Mouse (Mus musculus) spleen, postnatal 10 days (tissue): ENCODE measurements around the gene Mc1r.
"Not testable (repeated sequence)": the region's sequence is repeated elsewhere in the genome, so short reads cannot be mapped to it uniquely, and the experiment has no call there.

ENCODE experiments used
- DNase-seq, 2 experiments: peaks; one replicate each; pipeline ENCODE4 v3.0.0; 2021 to 2022; ENCODE audit warnings: low spot score in 2 of 2

The Mc1r gene

DNA sequence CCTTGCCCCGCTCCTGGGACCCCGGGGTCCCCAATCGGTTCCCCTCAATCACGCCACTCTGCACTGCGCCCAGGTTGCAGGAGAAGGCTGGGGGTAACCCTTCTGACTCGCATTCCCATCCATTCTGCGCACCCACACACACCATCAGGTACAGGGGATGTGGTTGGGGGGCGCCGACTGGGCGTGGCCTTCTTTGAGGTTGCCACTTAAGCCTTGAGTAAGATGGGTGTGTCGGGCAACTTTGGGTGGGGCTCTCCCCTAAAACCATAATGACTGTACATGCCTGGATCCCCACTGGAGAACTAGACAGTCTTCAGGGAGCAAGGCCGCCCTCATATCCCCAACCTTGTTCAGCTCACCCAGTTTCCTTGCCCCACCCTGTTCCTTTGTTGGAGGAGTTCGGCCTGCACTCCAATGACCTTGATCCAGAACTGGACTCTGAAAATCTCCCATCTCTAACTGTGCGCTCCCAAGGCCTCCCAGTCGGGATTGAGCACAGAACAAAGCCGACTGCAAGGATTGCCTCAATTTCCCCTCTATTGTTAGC, 4.9 kb downstream of the Mc1r start:
- DNase-seq, result no peak

DNA sequence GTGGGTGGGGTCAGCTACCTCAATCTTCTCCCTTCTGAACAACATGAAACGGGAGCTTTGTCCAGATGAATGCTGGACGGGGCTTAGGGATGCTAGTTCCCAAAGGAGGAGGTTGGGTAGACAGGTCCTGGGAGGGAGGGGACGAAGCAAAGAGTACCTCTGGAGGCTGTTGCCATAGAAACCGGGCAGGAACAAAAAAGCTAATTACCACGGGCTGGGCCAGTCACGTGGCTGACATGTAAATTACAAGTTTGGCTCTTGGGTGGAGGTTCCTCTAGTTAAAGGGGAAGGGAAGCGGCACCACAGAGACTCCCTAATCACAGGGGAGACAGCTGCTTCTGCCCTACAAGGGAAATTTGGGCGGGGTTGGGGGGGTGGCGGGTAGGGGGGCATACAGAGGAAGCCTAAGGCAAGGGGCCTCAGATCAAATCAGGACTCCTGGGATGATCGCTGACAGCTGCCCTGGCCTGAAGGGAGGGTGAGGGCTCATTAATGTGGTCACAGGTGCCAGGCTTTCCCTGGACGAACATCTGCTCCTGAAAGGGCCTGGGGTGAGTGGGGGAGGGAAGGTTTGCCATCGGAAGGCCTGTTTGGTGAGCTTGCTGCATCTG, 5.8 kb downstream of the Mc1r start:
- no peak for DNase-seq

DNA sequence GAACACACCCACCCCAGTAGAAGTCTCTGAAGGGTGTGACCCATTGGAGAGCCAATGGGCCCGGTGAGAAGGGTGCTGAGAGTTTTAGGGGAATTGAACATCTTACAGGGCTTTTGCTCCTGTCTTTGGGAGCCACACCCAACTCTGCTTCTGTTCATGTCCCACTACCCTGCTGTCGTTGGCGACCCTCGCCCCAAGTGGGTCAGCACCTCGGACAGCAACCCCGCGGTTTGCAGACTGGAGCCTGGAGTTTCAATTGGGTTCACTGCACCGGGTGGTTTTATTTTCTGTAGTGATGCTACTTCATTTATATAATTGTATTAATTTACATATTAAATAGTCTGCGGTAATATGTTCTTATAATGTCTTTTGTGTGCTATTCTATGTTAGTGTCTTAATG, 7.3 kb downstream of the Mc1r start:
- DNase-seq, result no peak

DNA sequence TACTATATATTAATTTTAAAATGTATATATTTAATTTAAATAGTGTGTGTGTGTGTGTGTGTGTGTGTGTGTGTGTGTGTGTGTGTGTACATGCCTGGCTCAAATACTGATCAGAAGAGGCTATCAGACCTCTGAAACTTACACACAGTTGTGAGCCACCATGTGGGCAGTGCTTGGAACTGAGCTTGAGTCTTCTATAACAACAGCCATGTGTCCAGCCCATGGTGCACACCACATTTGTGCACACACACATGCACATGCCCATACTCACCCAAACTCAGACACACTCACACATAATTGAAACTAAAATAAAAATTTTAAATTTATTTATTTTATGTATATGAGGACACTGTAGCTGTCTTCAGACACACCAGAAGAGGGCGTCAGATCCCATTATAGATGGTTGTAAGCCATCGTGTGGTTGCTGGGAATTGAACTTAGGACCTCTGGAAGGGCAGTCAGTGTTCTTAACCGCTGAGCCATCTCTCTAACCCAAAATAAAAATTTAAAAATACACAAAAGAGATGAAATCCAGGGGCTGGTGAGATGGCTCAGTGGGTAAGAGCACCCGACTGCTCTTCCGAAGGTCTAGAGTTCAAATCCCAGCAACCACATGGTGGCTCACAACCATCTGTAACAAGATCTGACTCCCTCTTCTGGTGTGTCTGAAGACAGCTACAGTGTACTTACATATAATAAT, 8.2 kb downstream of the Mc1r start:
- DNase-seq, result not testable (repeated sequence)

DNA sequence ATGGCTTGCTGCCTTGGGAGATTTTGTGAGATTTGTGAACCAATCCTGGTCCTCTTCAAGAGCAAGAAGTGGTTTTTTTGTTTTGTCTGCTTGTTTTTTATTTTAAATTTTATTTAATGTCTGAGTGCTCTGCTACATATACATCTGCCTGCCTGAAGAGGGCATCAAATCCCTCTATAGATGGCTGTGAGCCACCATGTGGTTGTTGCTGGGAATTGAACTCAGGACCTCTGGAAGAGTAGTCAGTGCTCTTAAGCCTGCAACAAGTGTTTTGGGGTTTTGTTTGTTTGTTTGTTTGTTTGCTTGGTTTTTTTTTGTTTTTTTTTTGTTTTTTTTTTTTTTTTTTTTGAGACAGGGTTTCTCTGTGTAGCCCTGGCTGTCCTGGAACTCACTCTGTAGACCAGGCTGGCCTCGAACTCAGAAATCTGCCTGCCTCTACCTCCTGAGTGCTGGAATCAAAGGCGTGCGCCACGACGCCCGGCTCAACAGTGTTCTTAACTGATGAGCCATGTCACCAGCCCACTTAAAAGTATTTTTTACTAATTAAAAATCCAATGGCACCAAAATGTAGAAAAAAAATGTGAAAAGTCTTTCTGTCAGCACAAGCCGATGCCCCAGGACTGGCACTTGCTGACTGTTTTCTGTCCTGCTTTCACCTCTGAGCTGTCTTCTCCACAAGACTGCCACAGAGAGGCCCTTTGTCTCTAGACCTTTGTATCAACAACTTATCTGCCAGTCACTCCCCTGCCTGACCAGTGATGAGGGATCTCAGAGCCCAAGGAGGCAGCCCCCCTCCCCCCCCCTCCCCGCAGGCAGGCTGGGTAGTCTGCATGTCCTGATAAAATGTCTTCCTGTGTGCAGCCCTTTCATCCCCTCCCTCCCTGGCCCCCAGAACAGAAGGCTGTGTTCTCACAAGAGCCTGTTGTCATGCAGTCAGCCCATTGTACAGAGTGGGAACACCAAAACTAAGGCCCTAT, 9.3 kb downstream of the Mc1r start:
- no peak for DNase-seq

DNA sequence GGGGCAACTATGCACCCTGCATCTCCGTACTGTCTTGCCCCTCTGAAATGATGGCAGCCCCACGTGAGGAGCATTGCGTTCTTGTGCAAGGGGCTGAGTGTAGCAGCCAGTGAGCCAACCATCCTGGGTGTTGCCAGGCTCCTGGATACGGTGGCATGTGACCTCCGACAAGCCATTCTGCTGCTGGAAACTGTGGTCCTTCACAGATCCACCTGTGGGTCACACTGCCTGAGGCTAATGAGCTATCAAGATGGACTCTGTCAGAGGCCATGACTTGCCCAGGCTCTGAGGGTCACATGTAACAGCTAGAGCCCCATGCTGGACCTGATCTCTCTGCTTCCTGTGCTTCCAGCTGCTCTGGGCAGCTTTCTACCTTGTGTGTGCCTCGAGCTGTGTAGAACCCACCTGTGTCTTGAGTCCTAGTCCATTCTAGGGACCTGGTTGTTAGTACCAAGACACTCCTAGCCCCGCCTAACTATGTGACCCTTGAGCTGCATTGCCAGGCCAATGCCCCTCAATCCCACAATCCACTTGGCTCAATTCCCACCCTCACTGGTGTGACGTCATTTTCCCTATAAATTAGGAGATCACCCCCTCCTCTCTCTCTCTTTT, 10.1 kb downstream of the Mc1r start:
- DNase-seq, result no peak

DNA sequence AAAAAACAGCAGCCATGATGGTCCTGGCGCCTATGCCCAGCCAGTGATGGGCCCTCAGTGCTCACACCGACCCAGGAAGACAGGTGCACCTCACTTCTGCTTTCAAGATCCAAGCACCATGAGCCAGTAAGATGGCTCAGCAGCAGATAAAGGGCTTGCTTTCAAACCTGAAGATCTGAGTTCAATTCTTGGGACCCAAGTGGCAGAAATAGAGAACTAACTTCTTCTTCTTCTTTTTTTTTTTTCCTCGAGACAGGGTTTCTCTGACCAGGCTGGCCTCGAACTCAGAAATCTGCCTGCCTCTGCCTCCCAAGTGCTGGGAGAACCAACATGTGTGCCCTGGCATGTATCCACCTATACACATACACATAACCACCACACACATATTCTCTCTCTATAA, 12.8 kb downstream of the Mc1r start:
- no peak for DNase-seq

DNA sequence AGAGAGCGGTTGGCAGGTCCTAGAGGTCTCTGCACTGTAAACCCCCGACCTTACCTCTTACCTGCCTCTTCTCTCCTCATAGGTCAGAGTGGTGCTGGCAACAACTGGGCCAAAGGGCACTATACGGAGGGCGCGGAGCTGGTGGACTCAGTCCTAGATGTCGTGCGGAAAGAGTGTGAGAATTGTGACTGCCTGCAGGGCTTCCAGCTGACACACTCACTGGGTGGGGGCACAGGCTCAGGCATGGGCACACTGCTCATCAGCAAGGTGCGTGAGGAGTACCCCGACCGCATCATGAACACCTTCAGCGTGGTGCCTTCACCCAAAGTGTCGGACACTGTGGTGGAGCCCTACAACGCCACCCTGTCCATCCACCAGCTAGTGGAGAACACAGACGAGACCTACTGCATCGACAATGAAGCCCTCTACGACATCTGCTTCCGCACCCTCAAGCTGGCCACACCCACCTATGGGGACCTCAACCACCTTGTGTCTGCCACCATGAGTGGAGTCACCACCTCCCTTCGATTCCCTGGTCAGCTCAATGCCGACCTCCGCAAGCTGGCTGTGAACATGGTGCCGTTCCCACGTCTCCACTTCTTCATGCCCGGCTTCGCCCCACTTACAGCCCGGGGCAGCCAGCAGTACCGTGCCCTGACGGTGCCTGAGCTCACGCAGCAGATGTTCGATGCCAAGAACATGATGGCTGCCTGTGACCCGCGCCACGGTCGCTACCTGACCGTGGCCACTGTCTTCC, 13.8 kb downstream of the Mc1r start:
- no peak for DNase-seq

DNA sequence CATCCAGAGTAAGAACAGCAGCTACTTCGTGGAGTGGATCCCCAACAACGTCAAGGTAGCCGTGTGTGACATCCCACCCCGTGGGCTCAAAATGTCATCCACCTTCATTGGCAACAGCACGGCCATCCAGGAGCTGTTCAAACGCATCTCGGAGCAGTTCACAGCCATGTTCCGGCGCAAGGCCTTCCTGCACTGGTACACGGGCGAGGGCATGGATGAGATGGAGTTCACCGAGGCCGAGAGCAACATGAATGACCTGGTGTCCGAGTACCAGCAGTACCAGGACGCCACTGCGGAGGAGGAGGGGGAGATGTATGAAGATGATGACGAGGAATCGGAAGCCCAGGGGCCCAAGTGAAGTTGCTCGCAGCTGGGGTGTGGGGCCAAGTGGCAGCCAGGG, 14.4 kb downstream of the Mc1r start:
- no peak for DNase-seq

DNA sequence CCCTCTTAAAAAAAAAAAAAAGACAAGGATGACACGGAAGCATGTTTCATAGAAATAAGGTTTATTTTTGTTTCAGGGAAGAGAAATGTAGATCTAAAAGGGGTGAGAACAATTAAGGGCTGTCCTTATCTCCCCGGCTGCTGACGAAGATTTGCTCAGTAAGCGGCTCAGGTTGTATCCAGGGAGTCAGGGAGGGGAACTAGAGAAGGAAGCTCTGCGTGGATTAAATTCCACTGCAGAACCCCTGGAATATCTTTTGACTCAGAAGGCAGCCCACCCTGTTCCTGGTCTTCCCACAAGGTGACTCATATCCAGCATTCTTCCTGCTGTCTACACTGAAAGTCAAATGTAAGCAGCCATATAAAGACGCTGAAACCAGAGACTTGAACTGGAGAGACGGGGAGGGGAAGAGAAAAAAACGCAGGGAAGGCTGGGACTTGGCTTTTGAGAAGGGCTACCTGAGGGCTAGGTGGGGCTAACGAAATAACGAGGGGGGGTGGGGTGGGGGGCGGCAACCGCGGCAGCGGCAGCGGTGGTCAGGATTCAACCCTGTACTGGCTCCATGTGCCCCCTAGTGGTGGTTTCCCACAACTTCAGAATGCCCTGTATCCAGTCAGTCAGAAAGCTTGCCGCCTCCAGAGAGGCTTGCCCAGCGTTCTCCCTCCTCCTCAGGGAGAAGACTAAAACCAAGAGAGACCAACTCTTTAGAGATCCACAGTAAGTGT, 15.3 kb downstream of the Mc1r start:
- DNase-seq, result peak; percentile 32 to 76

DNA sequence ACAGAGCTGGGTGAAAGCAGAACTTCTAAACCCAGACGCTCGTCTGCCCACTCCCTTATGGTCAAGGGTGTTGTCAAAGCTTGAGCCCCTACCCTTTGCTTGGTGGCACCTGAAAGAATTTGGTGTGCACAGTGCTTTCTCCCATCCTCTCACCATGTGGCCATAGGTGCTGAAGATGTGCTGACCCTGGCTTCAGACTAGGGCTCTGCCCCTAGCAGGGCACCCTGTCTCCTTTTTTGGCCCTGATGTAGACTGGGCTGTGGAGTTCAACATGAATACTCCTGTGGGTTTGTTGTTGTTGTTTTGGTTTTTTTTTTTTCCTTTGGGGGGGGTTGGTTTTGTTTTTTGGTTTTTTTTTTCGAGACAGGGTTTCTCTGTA, 15.9 kb downstream of the Mc1r start:
- DNase-seq, result no peak

DNA sequence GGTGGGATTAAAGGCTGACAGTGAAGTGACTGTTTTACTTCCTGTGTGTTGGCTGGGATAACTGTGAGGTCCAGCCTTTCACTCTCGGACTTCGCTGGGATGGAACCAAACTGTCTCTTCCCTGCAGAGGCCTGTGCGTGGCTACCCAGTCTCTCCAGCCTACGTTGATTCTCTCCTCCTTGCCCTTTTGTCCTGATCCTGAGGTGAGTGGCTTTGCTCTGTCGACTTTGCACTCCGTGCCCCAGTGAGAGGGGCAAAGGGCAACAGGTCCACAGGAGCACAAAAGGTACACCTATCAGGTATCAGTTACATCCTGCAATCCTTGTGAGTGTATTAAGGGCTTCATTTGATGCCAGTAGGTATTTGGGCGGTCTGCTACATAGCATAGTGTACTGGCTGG, 16.5 kb downstream of the Mc1r start, which contains the start of gene Def8:
Gene Def8 (plus strand): TSS at position 87 of the 400 bp plus-strand sequence.
- DNase-seq, result no peak

DNA sequence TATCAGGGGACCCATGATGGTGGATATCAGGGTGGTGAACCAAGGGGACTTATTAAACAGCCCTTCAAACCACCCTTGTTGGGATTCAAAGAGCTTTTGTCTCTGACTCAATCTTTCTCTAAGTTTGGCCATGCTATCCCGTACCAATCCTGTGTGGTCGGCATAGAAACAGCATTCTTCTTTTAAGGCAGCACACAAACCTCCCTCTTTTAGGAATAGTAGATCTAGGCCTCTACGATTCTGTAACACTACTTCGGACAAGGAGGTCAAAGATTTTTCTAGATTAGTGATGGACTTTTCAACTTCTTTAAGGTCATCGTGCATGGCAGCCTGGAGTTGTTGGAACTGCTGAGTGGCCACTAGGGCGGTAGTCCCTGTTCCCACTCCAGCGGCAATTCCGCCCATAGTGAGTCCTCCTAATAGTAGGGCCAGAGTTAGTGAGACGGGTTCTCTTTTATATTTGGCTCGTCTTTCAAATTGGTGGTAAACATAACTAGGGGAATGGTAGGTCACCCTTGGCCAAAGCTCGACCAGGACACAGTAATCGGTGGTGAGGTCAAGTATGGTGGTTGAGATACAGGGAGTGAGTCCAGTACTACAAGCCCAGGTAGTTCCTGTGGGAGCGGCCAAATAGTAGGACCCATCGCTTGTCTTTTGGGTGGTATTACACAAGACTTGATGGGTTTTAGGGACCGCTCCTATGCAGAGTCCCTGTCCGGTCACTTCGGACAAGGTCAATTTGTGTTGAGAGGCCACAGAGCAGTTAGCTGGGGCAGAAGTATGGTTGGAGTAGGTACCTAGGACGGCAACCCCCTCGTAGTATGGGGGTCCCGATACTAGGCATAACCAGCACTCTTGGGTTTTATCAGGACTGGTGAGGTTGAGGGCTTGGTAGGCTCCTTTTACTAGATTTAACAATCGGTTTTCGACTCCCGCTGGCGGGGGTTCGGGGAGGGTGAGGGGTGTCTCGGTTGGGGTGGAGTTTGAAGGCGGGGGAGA, 19.9 kb downstream of the Mc1r start:
- DNase-seq, result no peak

DNA sequence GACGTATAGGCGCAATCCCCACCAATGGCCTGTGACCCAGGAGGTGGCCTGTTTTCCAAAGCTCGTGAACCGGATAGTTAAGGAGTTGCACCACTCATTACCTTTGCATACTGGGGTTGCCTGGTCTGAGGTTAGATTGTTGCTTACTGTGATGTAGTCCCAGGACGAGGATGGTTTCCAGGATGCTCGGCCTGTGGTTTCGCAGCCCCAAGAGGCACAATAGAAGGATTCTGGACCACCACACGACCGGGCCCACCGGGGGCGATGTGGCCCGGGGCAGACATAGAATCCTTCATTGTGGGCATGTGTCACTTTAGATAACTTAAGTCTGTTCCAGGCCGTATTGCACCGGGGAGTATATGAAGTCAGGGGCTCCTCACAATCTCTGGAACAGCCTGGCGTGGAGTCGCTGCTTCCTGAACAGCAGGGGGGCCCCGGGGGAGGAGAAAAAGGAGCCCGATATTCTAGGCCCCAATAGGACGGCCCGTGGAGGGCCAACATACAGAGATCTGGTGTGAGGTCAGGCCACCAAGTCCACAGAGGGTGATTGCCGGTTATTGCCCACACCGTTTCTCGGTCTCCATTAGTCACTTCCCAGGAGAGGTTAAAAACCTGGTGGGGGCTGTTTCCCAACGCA, 20.9 kb downstream of the Mc1r start:
- no peak for DNase-seq

DNA sequence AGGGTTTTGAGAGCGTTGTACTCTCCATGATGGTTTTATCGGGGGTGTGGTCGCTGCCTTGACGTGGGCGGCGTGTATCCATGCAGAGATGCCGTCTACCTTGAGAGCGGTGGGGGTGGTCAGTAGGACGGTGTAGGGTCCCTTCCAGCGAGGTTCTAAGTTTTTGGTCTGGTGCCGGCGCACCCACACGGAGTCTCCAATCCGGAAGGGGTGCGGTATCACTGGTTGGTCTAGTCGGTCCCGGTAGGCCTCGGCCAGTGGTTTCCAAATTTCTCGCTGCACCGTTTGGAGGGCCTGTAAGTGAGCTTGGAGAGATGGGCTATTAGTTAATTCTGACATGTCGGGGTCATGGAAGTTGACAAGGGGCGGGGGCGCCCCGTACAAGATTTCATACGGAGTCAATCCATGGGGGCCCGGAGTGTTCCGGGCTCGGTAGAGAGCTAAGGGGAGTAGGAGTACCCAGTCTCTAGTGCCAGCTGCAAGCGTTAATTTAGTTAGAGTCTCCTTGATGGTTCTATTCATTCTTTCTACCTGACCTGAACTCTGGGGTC, 21.5 kb downstream of the Mc1r start:
- DNase-seq, result no peak

DNA sequence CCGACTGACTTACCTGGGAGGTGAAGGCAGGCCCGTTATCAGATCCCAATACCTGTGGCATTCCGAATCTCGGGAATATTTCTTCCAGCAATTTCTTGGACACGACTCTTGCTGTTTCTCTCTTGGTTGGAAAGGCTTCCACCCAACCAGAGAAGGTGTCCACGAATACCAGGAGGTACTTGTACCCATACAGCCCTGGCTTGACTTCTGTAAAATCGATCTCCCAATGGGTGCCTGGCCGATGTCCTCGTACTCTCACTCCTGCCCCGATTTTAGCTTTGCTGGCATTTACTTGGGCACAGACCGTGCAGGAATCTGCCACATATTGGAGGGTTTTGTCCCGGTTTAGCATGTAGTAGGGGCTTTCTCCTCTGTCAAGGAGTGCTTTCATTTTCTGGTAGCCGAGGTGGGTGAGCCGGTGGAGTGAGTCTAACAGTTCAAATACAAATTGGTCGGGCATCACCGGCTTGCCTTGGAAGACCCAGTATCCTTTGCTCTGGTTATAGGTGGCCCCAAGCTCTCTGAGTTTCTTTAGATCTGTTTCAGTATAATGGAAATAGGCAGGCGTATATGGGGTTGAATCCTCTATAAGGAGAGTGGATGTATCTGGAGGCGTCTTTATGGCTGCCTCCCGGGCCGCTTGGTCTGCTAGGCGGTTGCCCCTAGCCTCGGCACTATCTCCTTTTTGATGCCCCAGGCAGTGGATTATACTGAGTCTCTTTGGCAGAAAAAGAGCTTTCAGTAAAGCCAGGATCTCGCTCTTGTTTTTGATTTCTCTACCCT, 22.2 kb downstream of the Mc1r start:
- no peak for DNase-seq

DNA sequence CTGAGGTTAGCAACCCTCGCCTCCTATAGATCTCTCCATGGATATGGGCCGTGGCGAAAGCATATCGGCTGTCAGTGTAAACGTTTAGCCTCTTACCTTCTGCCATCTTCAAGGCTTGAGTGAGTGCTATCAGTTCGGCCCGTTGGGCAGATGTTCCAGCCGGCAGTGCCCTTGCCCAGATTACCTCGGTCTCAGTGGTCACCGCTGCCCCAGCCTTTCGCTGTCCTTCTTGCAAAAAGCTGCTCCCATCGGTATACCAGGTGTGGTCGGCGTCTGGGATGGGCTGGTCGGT, 22.8 kb downstream of the Mc1r start:
- DNase-seq, result not testable (repeated sequence)

DNA sequence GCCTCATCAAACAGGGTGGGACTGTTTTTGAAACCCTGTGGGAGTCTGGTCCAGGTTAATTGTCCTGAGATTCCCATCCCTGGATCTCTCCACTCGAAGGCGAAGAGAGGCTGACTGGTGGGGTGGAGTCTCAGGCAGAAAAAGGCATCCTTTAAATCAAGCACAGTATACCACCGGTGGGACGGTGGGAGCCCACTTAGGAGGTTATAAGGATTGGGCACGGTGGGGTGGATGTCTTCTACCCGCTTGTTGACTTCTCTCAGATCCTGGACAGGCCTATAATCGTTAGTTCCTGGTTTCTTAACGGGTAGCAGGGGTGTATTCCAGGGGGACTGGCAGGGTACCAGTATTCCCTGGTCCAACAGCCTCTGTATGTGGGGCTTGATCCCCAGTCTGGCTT, 24.0 kb downstream of the Mc1r start:
- DNase-seq, result not testable (repeated sequence)
